Mouse (Mus musculus) left cerebral cortex, postnatal 10 days (tissue): ENCODE measurements around the gene Vmn2r96. TPM values are rescaled to one million over a fixed set of nuclear protein-coding genes. Genes with fewer than 3 reads are reported as not detected.
"Not testable (repeated sequence)": the region's sequence is repeated elsewhere in the genome, so short reads cannot be mapped to it uniquely, and the experiment has no call there.

Experiments
- DNase-seq, 2 experiments: peaks; one replicate each; pipeline ENCODE4 v3.0.0; 2021 to 2022; ENCODE audit warnings: low spot score in 2 of 2, mixed read lengths in 1 of 2; ENCODE audit errors: extremely low spot score in 1 of 2
- intact Hi-C: fragments of 180-260 bp; cut with DNase I; formaldehyde crosslinking; loops from one replicate; pipeline ENCODE4 v1.15.1; 2025
- total RNA-seq, 2 experiments: library from RNA; stranded (reverse); gene quantifications; 2 replicates each; pipeline ENCODE4 v1.2.3; 2021

The Vmn2r96 gene
- not detected for total RNA-seq

DNA sequence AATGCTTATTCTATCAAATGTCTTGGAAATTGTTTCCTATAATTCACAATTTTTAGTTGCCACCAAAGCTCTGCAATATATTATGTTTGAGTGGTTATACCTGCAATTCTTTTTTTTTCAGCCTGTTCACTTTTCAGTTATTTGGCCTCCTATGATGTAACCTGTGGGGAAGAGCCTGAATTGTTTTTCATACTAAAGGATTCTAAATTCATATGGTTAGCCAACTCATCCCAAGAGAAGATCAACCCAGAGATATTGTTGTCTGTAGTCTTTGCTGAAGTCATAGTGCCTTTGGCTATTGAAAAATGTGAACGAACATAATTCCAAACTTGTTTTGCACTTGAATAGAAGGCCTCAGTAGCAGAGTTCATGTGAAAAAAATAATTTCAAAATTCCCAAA is at the start of gene Vmn2r96:
TSS of gene Vmn2r96 (plus strand) at position 301 of the 400 bp plus-strand sequence.
- DNase-seq, intact Hi-C loops: not testable (repeated sequence)

GRCm38 (mm10) chr17:18523371-18523770 is 49.6 kb upstream of the Vmn2r96 start:
- DNase-seq, result no peak
- intact Hi-C loops, result no loop called here

DNA sequence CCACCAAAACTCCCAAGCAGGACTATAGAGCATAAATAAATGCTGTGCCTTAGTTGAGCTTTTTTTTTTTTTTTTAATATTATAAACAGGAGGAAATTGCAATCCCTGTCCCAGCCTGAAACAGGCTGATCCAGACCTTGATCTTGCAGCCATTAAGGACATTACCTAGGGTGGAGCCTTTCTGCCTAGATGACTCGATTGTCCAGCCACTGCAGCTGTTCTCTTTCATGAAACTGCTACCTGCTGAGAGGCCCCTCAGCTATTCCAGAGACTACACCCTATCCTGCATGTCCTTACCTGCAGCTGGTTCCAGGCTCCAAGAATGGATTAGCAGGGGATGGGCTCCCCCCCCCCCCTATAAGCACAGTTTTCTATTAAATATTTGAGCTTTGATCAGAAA is 49.0 kb upstream of the Vmn2r96 start:
- DNase-seq, result no peak
- intact Hi-C loops, result no loop called here

DNA sequence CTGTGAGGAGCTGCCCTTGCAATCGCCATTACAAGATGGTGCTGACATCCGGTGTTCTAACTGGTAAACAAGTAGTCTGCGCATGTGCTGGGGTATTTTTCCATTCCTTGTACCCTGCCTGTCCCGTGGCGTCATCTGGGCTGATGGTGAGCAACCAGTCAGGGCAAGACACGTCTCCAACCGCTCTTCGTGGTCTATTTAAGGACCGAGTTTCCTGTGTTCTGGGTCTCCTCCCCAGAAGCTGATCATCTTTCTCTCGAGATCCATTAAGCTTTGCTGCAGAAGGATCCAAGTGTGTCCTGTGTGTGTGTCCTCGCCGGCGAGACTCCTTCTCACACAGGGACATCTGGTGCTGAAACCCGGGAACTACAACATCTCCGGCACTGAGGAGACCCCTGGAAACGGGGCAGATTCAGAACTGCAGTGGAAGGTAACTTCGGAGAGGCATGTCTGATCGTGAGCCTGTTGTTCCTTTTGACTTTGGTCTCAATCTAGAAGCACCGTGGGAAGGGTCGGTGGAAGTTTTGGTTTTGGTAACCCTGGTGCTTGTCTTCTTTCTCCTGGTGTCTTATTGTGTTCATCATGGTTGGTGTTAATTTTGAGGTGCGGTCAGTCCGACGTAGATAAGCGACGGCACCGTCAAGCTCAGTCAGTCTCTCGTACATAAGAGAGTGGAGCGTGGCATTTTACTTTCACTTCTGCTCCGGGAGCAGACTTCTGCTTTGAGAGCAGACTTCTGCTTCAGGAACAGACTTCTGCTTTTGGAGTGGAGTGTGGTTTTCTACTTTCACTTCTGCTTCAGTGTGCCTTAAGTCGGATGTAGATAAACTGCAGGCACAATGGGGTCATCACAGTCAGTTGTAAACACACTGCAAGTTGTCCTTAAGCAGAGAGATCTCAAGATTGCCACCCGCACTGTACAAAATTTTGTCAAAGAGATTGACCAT is 14.5 kb upstream of the Vmn2r96 start:
- DNase-seq, intact Hi-C loops: not testable (repeated sequence)

- intact Hi-C loops, DNase-seq: not testable (repeated sequence)
These were observed 6.8 kb upstream of the Vmn2r96 start for GRCm38 (mm10) chr17:18566186-18566585.

DNA sequence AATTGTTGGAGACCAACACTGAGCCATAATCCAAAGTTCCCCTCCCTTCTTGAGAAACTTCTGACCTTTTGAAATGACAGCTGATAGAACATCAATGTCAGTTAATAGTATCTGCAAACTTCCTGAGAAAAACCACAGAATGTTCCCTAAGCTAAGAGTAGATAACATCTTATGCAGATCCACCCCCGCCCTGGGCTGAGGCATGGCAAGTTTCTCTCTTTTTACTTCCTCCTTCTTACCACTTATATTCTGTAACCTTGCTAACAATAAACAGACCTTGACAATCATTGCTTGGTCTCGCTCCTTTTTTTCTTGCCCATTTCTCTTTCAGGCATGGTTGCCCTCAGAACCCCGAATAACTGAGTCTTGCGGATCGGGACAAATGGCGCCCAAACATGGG is 42.2 kb downstream of the Vmn2r96 start:
- DNase-seq, intact Hi-C loops: not testable (repeated sequence)

- DNase-seq, result no peak
- intact Hi-C loops, result no loop called here
These were observed 53.6 kb downstream of the Vmn2r96 start for GRCm38 (mm10) chr17:18626532-18626931.

Other genes starting within 250 kb of the Vmn2r96 start
- gene Vmn2r95, start 149.1 kb upstream of the Vmn2r96 start, total RNA-seq, result not detected